Mouse (Mus musculus): ENCODE measurements around the gene Clasp1. TPM values are rescaled to one million over a fixed set of nuclear protein-coding genes. Genes with fewer than 3 reads are reported as not detected.
"Not testable (repeated sequence)": the region's sequence is repeated elsewhere in the genome, so short reads cannot be mapped to it uniquely, and the experiment has no call there.

Gene Clasp1
- total RNA-seq, 2 experiments from 2014 or later, result 112 to 118 TPM

DNA sequence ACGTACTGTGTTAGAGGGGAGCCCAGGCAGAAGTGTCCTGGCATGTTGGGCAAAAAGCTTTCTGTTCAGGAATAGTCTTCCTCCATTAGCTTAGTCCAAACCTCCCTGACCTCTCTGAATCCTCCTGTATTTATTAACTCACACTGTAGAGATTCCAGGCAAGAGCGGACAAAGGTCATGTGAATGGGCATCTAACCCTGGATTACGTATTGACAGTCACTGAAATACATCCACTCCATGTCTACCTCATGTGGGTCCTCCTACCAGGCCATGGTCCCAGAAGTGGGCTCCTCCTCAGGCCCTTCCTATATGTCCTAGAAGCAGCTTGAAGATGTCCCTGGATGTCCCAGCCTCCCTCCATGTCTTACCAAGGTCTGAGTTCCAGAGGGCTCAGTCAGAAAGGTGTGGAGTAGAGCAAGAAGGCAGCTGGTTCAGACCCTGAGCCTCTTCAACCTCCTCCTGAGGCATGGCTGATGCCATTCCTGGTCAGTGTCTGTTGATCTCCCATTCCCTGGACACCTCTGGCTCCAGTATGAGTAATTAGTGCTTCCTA, 224.8 kb downstream of the Clasp1 start:
- Histone ChIP-seq H3K4me3 (no peak overlapping the region), H3K27ac (no peak overlapping the region)
- no peak for DNase-seq (ENCODE audit: extremely low spot score in 1 of 2, low spot score in 2 of 2)
- intact Hi-C loops (cut with DNase I), result no loop called here
- no peak for TF ChIP-seq CTCF (IDR thresholded peaks at IDR 0.05)

DNA sequence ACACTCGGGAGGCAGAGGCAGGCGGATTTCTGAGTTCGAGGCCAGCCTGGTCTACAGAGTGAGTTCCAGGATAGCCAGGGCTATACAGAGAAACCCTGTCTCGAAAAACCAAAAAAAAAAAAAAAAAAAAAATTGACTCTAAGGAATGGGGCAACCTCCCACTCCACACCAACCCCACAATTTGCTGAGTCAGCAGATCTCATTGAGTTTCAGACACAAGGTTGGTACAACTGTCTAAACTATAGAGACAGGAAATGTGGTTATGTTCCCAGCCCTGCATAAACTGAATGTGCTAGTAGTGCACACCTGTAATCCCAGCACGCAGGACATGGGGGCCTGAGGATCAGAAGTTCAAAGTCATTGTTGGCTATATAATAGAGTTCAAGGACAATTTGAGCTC, 232.2 kb downstream of the Clasp1 start:
- H3K4me3 ChIP-seq; H3K27ac ChIP-seq; DNase-seq (ENCODE audit: extremely low spot score in 1 of 2, low spot score in 2 of 2); intact Hi-C loops (cut with DNase I): not testable (repeated sequence)

DNA sequence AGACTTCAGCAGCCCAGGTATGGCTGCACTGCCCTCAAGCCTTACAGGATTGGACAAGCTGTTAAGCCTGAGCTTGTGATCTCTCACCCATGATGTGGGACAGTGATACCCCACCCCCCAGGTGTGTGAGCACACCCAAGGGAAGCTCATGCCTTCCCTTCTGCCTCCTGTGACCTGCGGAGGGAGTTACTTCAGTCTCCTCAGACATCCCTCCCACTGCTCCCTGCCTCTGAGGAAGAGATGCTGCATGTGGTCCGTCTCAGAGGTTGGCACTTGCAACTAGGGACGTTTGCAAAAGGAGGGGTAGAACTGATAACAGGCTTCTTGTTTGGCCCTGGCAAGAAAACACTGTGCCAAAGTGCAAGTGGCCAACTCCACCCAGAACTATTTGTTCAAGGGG, 234.0 kb downstream of the Clasp1 start:
- TF ChIP-seq CTCF (IDR thresholded peaks at IDR 0.05), result no peak
- Histone ChIP-seq H3K27ac (no peak overlapping the region), H3K4me3 (no peak overlapping the region)
- intact Hi-C loops (cut with DNase I), result no loop called here
- DNase-seq (ENCODE audit: extremely low spot score in 1 of 2, low spot score in 2 of 2), result no peak

DNA sequence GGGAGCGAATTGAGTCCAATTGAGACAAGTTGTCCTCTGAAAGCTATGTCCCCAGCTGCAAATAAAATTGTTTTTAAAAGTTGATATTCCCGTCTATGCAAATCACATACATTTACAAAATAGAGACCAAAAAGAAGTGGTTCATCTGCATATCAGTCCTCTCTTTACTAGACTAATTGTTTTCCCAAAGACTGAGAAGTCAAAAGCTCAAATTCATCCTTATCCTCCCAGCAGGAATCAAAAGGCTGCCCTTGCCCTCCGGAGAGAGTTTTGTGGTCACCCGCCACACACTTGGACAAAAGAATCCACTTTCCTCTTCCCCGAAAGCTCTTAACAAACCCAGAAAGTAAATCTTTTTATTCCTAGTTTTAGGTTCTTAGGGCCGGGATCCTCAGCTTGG, 236.6 kb downstream of the Clasp1 start:
- TF ChIP-seq CTCF (IDR thresholded peaks at IDR 0.05), result no peak
- Histone ChIP-seq H3K4me3 (no peak overlapping the region), H3K27ac (no peak overlapping the region)
- no peak for DNase-seq (ENCODE audit: extremely low spot score in 1 of 2, low spot score in 2 of 2)
- intact Hi-C loops (cut with DNase I), result loop anchor here (5.0 kb wide), 1 partner anchor 132 kb away; no protein-coding TSS in a partner anchor

DNA sequence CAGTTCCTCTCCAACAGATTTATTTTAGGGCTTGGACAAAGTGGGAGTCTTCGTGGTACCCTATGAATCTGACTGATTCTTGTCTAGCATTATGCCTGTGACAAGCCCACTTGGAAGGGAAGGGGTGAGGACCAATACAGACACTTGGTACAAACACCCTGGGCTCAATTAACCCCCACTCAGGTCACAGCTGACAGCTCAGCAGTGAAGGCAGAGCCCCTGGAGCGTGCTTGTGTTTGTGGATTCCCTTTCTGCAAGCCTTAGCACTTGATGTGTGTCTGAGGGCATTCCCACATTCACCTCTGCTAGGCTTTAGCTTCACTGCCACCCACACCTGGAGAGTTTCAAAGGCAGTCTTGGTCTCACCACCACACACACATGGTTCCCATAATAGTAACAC, 237.1 kb downstream of the Clasp1 start:
- no peak for DNase-seq (ENCODE audit: extremely low spot score in 1 of 2, low spot score in 2 of 2)
- intact Hi-C loops (cut with DNase I), result loop anchor here (5.0 kb wide), 1 partner anchor 131 kb away; no protein-coding TSS in a partner anchor
- Histone ChIP-seq H3K27ac (no peak overlapping the region), H3K4me3 (no peak overlapping the region)
- TF ChIP-seq CTCF (IDR thresholded peaks at IDR 0.05), result no peak

DNA sequence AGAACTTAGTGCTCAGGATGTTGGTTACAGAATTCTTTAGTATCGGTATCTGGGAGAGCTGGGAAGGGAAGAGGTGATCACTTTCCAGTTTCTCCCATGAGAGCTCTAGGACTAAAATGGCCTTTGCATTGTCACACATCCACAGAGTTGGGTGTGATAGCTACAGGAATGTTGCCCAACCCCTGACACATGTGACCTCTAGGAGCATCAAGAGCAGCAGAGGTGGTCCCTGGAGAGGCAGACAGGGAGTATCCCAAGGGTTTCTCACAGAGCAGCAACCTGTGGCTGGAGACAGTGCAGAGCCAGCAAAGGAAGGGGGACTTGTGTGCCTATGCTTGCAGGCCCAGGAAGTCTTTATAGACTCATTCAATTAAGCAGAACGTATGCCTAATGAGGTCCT, 237.6 kb downstream of the Clasp1 start:
- Histone ChIP-seq H3K27ac (no peak overlapping the region), H3K4me3 (no peak overlapping the region)
- DNase-seq (ENCODE audit: extremely low spot score in 1 of 2, low spot score in 2 of 2), result no peak
- intact Hi-C loops (cut with DNase I), result loop anchor here (5.0 kb wide), 1 partner anchor 131 kb away; no protein-coding TSS in a partner anchor
- TF ChIP-seq CTCF (IDR thresholded peaks at IDR 0.05), result no peak

DNA sequence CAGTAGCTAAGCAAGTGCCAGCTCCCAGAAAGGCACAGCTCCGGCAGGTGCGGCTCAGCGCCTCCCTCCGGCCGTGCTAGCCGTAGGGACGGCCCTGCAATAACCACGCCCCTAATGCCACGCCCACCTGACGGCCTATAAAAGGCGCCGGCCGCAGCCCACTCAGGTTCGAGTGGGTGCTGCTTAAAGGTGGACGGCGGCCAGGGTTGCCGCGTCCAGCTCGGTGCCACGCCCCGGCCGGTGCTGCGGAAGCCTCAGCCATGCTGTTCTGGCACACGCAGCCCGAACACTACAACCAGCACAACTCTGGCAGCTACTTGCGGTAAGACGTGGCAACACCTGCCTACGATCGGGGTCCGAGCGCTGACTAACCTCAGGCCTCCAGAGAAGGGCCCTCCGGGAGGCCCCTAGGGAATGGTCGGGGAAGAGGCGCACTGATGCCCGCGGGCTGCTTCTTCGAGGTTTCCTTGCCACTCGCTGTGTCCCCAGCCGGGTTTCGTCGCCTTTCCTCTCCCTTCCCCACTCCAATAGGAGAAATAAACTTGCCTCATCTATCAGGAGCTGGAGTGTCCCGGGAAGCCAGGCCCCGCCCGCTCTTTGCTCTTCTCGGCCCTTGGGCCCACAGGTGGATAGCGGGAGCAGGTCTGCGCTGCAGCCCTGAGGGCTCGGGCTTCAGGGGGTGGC, 239.1 kb downstream of the Clasp1 start, which contains the start of gene Tfcp2l1:
Gene Tfcp2l1 (plus strand): TSS at position 165 of the 684 bp plus-strand sequence.
- Histone ChIP-seq H3K4me3 (peak within 1 kb of the TSS; percentile 52), H3K27ac (no peak within 1 kb of the TSS)
- DNase-seq (ENCODE audit: extremely low spot score in 1 of 2, low spot score in 2 of 2), result peak; percentile 37 to 60
- intact Hi-C loops (cut with DNase I), result loop anchor here (5.0 kb wide), 1 partner anchor 129 kb away; no protein-coding TSS in a partner anchor
- TF ChIP-seq CTCF (IDR thresholded peaks at IDR 0.05), result no peak; the same call in none of the 2 replicates

DNA sequence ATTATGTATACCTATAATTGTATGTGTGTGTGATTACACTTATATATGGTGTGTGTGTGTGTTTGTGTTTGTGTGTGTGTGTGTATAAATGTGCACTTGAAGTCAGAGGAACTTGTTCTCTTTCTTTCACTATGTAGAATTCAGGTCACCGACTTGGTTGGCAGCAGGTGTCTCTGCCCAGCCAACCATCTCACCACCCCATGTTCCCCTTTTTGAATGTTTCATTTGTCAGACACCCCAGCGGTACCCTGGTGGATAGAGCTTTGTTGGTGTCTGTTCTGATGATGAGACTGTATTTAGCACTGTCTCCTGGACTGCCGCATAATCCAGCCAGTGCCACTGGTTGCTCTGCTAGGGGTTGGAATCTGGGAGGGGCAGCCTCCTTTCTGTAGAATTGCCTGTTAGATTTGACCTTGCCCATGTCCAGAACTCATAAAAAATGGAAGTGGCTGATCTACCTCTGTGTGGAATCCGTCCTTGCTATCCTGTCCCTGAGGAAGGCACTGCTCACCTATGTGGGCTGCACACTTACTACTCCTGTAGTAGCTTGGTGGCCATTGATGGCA, 244.6 kb downstream of the Clasp1 start:
- TF ChIP-seq CTCF (IDR thresholded peaks at IDR 0.05), result no peak
- DNase-seq (ENCODE audit: extremely low spot score in 1 of 2, low spot score in 2 of 2), result no peak
- H3K27ac ChIP-seq, result no peak overlapping the region
- intact Hi-C loops (cut with DNase I), result no loop called here
- no peak overlapping the region for H3K4me3 ChIP-seq

DNA sequence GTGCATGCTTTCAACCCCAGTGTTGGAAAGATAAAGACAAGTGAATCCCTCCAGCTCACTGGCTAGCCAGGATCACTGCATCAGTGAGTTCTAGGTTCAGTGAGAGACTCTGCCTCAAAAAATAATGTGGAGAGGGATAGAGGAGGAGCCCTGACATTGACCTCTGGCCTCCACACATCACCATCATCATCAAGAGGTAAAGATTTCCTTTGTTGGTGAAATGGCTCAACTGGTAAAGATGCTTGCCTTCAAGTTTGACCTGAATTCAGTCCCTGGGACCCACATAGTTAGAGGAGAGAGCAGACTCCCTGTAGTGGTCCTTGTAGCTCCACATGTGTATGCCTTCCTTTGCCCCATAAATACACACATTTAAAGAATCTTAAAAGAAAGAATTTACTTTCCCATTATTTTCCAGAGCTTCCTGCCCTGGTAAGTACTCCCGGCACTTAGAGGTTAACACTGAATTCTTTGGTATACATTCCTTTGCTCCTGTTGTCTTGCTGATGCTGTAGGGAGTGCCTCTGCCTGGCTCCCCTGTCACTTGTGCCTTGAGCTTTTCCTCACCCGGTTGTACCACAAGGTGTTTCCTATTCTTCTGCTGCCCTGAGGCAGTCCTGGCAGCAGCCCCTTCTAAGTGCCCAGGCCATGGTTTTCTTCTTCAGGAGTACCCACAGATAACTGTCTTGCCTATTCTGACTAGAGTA, 253.6 kb downstream of the Clasp1 start:
- Histone ChIP-seq H3K27ac (no peak overlapping the region), H3K4me3 (no peak overlapping the region)
- intact Hi-C loops (cut with DNase I), result no loop called here
- no peak for TF ChIP-seq CTCF (IDR thresholded peaks at IDR 0.05)
- no peak for DNase-seq (ENCODE audit: extremely low spot score in 1 of 2, low spot score in 2 of 2)

DNA sequence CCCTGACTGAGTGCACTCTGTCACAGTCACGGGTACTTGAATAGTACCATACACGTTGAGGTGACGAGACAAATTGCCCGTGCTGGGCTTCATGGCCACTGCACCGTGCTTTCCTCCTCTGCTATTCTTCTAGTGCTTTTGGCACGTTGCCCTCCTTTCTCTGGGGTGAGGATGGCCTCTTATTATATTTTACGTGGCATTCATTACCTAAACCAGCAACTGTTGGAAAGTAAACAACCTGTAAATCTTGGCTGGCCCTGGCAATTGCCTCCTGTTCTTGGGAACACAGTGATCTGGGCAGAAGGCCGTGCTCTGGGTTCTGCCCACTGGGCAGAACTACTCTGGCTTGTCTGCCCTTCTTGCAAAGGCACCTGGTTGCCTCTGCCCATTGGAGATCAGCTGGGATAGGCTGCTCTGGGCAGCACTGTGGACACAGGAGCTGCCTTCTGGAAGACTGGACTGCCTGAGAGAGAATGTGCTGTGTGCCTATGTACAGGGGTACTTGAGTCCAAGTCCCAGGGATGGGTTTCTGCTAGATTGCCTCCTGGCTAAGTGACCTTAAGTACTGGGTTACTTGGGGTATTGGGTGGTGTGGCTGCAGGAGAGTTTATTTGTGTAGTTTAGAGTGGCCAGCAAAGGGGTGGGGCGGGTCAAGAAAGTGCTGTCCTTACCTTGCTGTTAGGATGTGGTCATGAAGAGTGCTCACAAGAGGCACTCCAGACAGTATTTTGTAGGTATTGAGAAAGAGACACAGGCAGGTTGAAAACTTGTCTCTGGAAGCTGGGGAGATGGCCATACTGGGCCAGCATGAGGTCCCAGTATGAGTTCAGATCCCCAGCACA, 254.5 kb downstream of the Clasp1 start:
- H3K27ac ChIP-seq, result no peak overlapping the region
- intact Hi-C loops (cut with DNase I), result no loop called here
- DNase-seq (ENCODE audit: extremely low spot score in 1 of 2, low spot score in 2 of 2), result no peak

DNA sequence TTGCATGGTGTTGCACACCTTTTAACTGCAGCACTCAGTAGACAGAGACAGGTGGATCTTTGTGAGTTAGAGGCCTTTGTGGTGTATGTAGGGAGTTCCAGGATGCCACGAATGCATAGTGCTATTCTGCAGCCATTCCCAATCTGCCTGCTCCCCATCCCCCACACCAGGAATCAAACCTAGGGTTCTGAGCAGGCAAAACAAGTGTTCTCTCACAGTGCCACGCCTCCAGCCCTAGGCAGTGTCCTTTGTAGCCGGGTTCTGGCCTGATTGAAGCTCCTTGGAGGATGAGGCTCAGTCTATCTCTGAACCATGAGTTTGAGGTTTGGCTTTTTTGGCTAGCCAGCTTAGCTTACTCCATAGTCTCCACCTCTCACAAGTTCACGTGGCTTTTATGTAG, 256.8 kb downstream of the Clasp1 start:
- intact Hi-C loops (cut with DNase I), result no loop called here
- no peak for DNase-seq (ENCODE audit: extremely low spot score in 1 of 2, low spot score in 2 of 2)
- Histone ChIP-seq H3K4me3 (no peak overlapping the region), H3K27ac (no peak overlapping the region)
- TF ChIP-seq CTCF (IDR thresholded peaks at IDR 0.05), result no peak

More for the DNA sequence above, 254.5 kb downstream of the Clasp1 start:
- no peak overlapping the region for H3K4me3 ChIP-seq
- no peak for TF ChIP-seq CTCF (IDR thresholded peaks at IDR 0.05)

Data from left cerebral cortex, adult 2 months (tissue).